Mouse (Mus musculus) frontal cortex, postnatal 10 days (tissue): ENCODE measurements around the gene Madd.

Experiments
- DNase-seq, 2 experiments: peaks; one replicate each; pipeline ENCODE4 v3.0.0; 2022; ENCODE audit warnings: low spot score in 2 of 2, mixed read lengths in 1 of 2

Madd gene

DNA sequence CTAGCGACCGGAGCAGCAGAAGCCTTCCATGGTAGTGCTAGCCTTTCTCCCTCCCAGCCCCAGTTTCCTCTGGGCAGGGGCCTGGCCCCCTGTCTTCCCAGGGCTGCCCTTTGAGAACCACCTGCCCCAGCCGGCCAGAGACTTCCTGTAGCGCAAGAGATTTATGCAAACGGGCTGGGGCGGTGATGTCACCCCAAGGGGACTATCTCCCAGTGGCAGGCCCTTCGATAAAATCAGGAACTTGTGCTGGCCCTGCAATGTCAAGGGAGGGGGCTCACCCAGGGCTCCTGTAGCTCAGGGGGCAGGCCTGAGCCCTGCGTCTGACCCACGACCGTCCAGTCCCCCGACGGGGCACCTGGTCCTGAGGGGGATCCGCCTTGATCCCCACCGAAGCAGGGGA is 87.1 kb downstream of the Madd start:
- no peak for DNase-seq

DNA sequence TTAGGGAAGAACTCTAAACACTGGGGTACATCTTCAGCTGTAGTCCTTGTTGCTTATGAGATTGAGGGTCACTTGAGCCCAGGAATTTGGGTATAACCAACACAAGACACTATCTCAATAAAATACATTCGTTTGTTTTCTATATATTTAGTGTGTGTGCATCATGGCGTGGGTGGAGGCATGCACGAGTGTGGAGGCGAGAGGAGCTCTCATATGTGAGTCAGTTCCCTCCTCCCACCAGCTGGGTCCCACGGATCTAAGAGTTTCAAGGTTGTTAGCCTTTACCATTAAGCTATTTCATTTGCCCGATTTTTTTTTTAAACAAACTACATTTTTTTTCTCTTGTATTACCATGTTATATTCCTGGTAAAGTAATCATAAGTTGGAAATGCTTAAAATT is 92.8 kb downstream of the Madd start:
- DNase-seq, result no peak

DNA sequence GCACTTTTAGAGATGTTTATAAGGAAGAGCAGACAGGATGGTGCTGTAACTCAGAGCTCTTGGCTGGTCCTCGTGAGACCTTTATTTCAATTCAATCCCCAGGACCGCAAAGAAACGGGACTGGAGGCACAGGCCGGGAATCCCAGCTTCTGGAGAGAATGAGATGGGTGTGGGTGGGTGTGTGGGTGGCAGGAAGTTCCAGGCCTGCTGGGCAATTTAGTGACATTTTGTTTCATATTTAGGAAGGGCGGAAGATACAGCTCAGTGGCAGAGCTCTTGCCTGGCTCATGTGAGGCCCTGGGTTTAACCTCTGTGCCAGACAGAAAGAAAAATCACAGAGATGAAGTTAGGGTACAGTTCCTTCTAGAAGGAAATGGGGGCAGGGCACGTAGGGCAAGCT is 93.4 kb downstream of the Madd start:
- no peak for DNase-seq

DNA sequence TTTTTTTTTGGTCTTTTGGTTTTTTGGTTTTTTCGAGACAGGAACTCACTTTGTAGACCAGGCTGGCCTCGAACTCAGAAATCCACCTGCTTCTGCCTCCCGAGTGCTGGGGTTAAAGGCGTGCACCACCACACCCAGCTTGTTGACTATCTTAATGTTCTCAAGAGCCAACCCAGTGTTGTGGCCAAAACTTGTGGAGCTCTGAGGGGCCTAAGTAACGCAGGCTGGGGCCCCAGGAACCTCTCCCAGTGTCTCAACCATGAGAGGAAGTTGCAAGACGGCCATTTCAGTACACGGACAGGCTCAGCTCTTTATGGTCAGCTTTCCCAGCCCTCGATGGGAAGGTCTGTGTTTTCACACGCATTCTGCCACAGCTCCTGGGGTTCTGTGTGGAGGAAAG is 94.7 kb downstream of the Madd start:
- no peak for DNase-seq

DNA sequence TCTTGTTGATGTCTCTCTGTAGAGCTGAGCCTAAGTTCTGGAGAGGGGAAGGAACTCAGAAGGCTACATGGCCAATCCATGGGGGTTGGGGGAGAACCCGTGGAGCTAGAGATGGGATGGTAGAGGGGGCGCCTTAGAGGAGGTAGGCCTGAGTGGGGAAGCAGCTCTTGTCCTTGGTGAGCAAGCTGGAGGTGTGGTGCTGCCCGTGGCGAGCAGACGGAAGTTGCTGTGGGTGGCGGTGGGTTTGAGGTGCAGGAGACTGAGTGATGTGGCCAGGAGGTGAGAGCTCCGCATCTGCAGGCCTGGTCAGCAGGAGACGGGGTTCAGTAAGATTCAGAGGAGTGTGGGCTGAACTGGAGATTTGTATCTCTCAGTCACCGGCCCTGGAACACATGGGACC is 96.2 kb downstream of the Madd start:
- DNase-seq, result no peak
